In the genomic region with DNA sequence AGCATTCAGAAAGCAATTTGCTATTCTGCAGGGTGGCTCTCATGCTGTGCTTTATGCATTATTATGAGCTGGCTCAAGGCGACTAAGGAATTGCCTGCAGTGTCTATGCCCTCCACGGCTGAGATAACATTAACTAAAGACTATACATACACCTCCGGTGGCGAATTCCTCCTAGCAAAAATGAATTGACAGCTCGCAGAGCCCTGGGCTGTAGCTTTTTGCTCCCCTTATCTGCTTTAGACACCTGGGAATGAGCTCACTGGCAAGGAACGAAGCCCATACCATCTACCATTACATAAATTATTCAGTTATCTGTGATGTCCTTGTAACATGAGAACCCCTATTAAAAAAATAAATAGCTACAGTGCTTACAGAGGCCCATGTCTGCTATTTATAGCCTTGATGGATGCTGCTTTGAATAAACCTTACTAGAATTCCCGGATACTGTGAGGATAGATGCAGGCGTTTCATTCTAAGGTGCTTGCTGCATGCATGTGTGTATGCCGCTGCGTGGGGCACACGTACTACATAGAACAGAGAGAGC, we compare ENCODE assay signal across 11 mouse cellular contexts. TPM values are rescaled to one million over a fixed set of nuclear protein-coding genes. Genes with fewer than 3 reads are reported as not detected.
A peak's percentile ranks its signal among the peaks of the same experiment; 100 is the strongest.
DNase-seq lines count a peak whose midpoint lies in the region; ATAC-seq lines count a peak whose summit lies in the region.
"Had no signal": no experiment of that assay in that cellular context is flagged by ENCODE, and none has a peak within 500 bp of the region (broad histone marks: within the 10 kb centered on the region; RNA-seq: fewer than 3 reads in every experiment).

No protein-coding gene starts in this region.

- H3K9ac ChIP-seq in kidney, embryonic 14.5 days (ENCODE audit: low read depth, low read length), result no peak overlapping the region
- peak overlapping the region; percentile 46; the same call in 1 of the 2 replicates for H3K9ac ChIP-seq in hindbrain, embryonic 16.5 days (ENCODE audit: low read depth, low read length)
- peak overlapping the region; percentile 10; the same call in 1 of the 2 replicates for H3K9ac ChIP-seq in midbrain, embryonic 16.5 days (ENCODE audit: low read depth, low read length)

- H3K36me3 ChIP-seq in kidney, embryonic 14.5 days (ENCODE audit: control insufficient read depth, insufficient read depth, low read length), result no peaks in the 10 kb centered on the region
- H3K36me3 ChIP-seq in hindbrain, embryonic 16.5 days (ENCODE audit: control insufficient read depth, insufficient read depth, low read length), result no peaks in the 10 kb centered on the region
- no peaks in the 10 kb centered on the region for H3K36me3 ChIP-seq in midbrain, embryonic 16.5 days (ENCODE audit: control insufficient read depth, insufficient read depth, low read length)

- no peaks in the 10 kb centered on the region for H3K27me3 ChIP-seq in kidney, embryonic 14.5 days (ENCODE audit: control insufficient read depth, insufficient read depth, low read length)
- no peaks in the 10 kb centered on the region for H3K27me3 ChIP-seq in hindbrain, embryonic 16.5 days (replicated peaks; ENCODE audit: control insufficient read depth, insufficient read depth, low read length)
- H3K27me3 ChIP-seq in midbrain, embryonic 16.5 days (ENCODE audit: control insufficient read depth, insufficient read depth, low read depth, low read length), result no peaks in the 10 kb centered on the region

- WGBS in kidney, embryonic 14.5 days, result 36% methylated on average over 11 of the region's 11 CpGs
- WGBS in hindbrain, embryonic 16.5 days, result 15% methylated on average over 11 of the region's 11 CpGs
- WGBS in midbrain, embryonic 16.5 days, result 7% methylated on average over 11 of the region's 11 CpGs

- no peak overlapping the region for H3K27ac ChIP-seq in kidney, embryonic 14.5 days (ENCODE audit: low read depth, low read length)
- H3K27ac ChIP-seq in hindbrain, embryonic 16.5 days (ENCODE audit: low read depth, low read length), result peak overlapping the region; percentile 73
- peak overlapping the region; percentile 71 for H3K27ac ChIP-seq in midbrain, embryonic 16.5 days (ENCODE audit: low read length)

- H3K4me2 ChIP-seq in kidney, embryonic 14.5 days (replicated peaks; ENCODE audit: low read depth, low read length), result peak overlapping the region; percentile 19; the same call in 1 of the 2 replicates
- H3K4me2 ChIP-seq in hindbrain, embryonic 16.5 days (ENCODE audit: low read length), result peak overlapping the region; percentile 36
- H3K4me2 ChIP-seq in midbrain, embryonic 16.5 days (ENCODE audit: low read length), result peak overlapping the region; percentile 3

- no peak for ATAC-seq in kidney, embryonic 14.5 days (ENCODE audit: low FRiP score, low TSS enrichment)
- peak; percentile 62; the same call in 1 of the 2 replicates for ATAC-seq in erythroblast, adult 5-6 weeks (replicated peaks; ENCODE audit: low FRiP score, poor library complexity, severe bottlenecking)
- ATAC-seq in hindbrain, embryonic 16.5 days, result peak; percentile 84
- peak; percentile 89 for ATAC-seq in midbrain, embryonic 16.5 days

- no peak for DNase-seq in kidney, adult 8-10 months
- DNase-seq in ovary, postnatal 36 days (ENCODE audit: low spot score), result no peak
- no peak for DNase-seq in urinary bladder, adult 18-20 months (ENCODE audit: low spot score in 2 of 2)
- DNase-seq in cerebellum, postnatal 14 days, result no peak
- DNase-seq: kidney, postnatal 36 days; lung, postnatal 14 days; right cerebral cortex, adult 18-20 months had no signal

- no peak overlapping the region for H3K4me3 ChIP-seq in kidney, embryonic 14.5 days (ENCODE audit: low read length)
- no peak overlapping the region for H3K4me3 ChIP-seq in hindbrain, embryonic 16.5 days (ENCODE audit: low read length)
- H3K4me3 ChIP-seq in midbrain, embryonic 16.5 days (ENCODE audit: low read depth, low read length), result no peak overlapping the region

- peaks cover 11% of the 10 kb centered on the region; the same call in 1 of the 2 replicates for H3K4me1 ChIP-seq in kidney, embryonic 14.5 days (ENCODE audit: control insufficient read depth, insufficient read depth, low read length)
- H3K4me1 ChIP-seq in hindbrain, embryonic 16.5 days (ENCODE audit: control insufficient read depth, insufficient read depth, low read depth, low read length), result peaks cover 15% of the 10 kb centered on the region
- peaks cover 17% of the 10 kb centered on the region for H3K4me1 ChIP-seq in midbrain, embryonic 16.5 days (ENCODE audit: control insufficient read depth, insufficient read depth, low read length)

- H3K9me3 ChIP-seq in kidney, embryonic 14.5 days (ENCODE audit: control insufficient read depth, low read length), result no peaks in the 10 kb centered on the region
- no peaks in the 10 kb centered on the region for H3K9me3 ChIP-seq in hindbrain, embryonic 16.5 days (ENCODE audit: control insufficient read depth, low read length)
- H3K9me3 ChIP-seq in midbrain, embryonic 16.5 days (replicated peaks; ENCODE audit: control insufficient read depth, low read length, poor library complexity, severe bottlenecking), result no peaks in the 10 kb centered on the region

RNA-seq across cellular contexts. Expression of gene Tex35, which starts 53.1 kb away (rescaled TPM):
- polyA plus RNA-seq in kidney, embryonic 14.5 days (2014; fragmentation: Nextera tagmentation; extraction: Ambion mirVana), result not detected in 2 replicates
- not detected in 2 replicates for total RNA-seq in erythroblast, adult 5-6 weeks (2015; ENCODE audit: low replicate concordance)
- not detected in 2 replicates for total RNA-seq in erythroblast, adult 5-6 weeks (2017; ENCODE audit: low replicate concordance)
- polyA plus RNA-seq in hindbrain, embryonic 16.5 days (2015; fragmentation: Nextera tagmentation; extraction: Ambion mirVana), result not detected in 2 replicates
- polyA plus RNA-seq in midbrain, embryonic 16.5 days (2015; fragmentation: Nextera tagmentation; extraction: Ambion mirVana), result not detected in 2 replicates
